Mouse (Mus musculus) gastrocnemius, postnatal 4 days (tissue): Measurements from ENCODE around the gene Cnksr3. TPM values are rescaled to one million over a fixed set of nuclear protein-coding genes. Genes with fewer than 3 reads are reported as not detected.
A peak's percentile ranks its signal among the peaks of the same experiment; 100 is the strongest.

Experiments used
- DNase-seq, 2 experiments: peaks; one replicate each; pipeline ENCODE4 v3.0.0; 2021 to 2022; ENCODE audit warnings: low spot score in 2 of 2, mixed read lengths in 2 of 2
- total RNA-seq, 2 experiments: library from RNA; stranded (reverse); gene quantifications; 2 replicates each; pipeline ENCODE4 v1.2.3; 2021

Gene Cnksr3
- total RNA-seq, 2 experiments from 2014 or later, result 14.1 to 15.3 TPM

DNA sequence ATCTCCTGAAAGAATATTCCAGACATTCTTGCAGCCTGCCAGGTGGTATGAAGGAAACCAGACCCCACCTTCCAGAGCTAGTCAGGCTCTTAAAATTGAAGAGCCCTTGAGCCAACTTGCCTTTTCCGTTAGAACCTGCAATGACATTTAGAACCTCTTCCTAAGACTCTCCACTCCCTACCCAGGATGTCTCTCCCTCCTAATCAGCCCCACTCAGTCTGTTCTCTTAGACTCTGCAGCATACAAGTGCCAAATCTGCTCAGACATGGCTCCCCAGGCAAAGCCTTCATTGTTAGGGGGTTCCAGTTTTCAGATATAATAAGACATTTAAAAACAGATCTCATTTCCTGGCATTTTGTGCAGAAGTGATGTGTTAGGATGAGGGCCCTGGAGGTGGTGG, 108.2 kb downstream of the Cnksr3 start:
- no peak for DNase-seq

DNA sequence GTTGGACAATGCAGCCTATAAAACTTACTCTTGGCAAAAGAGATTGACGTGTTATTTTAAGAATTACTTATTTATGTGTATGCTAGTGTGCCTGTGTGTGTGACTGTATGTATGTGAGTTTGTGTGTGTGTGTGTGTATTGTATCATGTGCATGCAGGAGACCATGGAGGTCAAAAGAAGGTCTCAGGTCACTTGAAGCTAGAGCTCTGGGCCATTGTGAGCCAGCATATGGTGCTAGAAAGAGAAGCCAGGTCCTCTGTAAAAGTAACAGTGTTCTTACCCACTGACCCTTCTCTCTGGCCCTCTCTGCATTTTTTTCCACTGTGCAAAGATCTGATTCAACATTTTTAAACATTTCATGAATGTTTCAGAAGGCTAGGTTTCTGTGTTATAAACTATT, 134.1 kb downstream of the Cnksr3 start:
- no peak for DNase-seq

- no peak for DNase-seq
Observed at GRCm38 (mm10) chr10:7077389-7077808, 134.6 kb downstream of the Cnksr3 start.

GRCm38 (mm10) chr10:7076662-7077211, 135.3 kb downstream of the Cnksr3 start:
- DNase-seq, result no peak

DNA sequence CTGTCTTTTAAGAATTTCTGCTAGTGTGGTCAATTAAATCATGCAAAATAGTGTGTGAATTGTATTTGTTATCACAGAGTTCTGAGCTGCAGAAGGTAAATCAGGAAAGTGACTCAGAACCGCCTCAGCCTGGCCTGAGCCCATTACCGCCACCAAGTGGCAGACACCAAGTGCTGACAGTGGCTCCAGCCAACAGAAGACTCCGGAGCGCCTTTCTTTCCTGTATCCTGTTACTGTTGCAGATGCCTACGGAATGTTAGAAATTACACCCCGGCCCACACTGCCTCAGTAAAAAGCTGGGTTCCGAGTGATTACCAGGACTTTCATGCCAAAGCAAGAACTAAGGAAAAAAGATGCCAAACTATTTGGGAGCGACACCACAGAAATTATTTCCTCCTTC, 135.8 kb downstream of the Cnksr3 start:
- peak; percentile 57 to 76 for DNase-seq

GRCm38 (mm10) chr10:7075661-7076060, 136.4 kb downstream of the Cnksr3 start:
- DNase-seq, result no peak

DNA sequence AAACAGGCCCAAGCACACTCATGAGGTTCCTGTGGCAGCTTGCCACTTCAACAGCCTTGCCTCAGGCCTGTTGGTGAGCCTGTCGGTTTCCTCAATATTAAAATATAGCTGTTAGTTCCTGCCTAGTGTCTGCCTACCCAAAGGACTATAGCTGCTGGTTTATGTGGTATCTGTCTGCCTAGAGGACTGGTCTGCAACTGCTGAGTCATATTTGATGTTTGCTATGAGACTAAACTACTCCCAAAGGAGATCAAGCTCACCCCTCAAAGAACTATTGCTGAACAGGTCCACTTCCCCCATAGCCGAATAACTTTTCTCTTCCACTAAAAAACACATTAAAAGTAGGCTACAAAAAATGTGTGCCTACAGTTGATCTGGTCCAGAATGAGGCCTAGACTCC, 137.8 kb downstream of the Cnksr3 start:
- no peak for DNase-seq

- no peak for DNase-seq
Observed at GRCm38 (mm10) chr10:7070924-7071323, 141.1 kb downstream of the Cnksr3 start.

DNA sequence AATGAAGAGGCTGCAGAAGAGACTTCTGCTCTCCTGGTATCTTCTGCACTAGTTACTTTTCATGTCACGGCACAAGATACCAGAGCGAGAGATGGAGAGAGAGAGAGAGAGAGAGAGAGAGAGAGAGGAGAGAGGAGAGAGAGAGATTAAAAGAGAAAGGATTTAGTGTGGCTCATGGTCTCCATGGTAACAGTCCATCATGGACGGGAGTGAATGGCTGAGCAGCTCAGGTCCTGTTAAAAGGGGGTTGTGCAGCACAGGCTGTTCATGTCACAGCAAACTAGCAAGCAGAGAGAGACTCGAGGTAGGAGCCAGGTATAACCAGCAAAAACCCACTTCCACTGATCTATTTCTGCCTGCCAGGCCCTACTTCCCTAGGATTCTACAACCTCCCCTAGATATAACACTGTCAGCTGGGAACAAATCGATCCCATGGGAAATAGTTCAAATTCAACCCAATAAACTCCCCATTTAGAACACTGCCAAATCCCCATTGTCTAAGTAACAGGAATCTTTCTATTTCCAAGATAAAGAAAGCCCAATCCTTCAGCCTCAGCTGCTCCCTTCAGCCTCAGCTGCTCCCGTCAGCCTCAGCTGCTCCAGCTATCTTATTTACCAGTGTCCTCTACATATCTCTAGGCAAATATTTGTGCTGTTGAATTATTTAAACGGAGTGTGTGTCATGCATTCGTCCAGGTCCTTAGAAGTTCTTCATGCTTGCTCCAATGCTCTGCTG, 141.8 kb downstream of the Cnksr3 start:
- DNase-seq, result no peak

- DNase-seq, result no peak
Observed at GRCm38 (mm10) chr10:7069090-7069489, 142.9 kb downstream of the Cnksr3 start.

Other genes with a start within 250 kb of the Cnksr3 start
- under 1 TPM in 1 of 2 experiments, not detected in 1; 0.13 TPM for gene Ipcef1, start 159.8 kb downstream of the Cnksr3 start, total RNA-seq